Mouse (Mus musculus): Measurements from ENCODE around the gene Mrpl36.

GRCm38 (mm10) chr13:73304729-73305128, 23.6 kb upstream of the Mrpl36 start:
- TF ChIP-seq CTCF (IDR thresholded peaks at IDR 0.05; ENCODE audit: low read depth, low read length) (no peak), POLR2A (IDR thresholded peaks at IDR 0.05; ENCODE audit: extremely low read depth, insufficient read depth, low read length) (no peak)
